Mouse (Mus musculus) cerebellum, postnatal 36 days (tissue): ENCODE measurements around the gene Il31ra.

Experiments
- DNase-seq, 2 experiments: peaks; one replicate each; pipeline ENCODE4 v3.0.0; 2021 to 2022; ENCODE audit warnings: mixed read lengths in 2 of 2

Il31ra gene

DNA sequence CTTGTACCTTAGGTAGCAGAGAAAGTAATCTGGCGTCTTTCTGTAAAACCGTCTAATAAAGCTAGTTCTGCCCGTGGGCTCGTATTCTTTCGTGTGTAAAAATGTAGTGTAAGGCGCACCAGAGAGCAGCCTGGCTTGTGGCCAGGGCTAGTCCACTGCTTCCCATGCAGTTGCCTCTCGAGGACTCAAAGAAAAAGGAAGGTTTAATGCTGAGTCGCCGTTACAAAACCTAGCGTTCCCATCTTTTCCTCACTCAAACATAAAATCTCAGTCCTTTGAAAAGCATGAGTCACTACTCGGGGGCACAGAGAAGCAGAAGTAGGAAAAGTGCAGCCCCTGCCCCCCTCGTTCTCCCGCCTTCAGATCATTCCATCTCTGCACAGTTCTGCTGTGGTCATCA is 87.4 kb downstream of the Il31ra start:
- no peak for DNase-seq

DNA sequence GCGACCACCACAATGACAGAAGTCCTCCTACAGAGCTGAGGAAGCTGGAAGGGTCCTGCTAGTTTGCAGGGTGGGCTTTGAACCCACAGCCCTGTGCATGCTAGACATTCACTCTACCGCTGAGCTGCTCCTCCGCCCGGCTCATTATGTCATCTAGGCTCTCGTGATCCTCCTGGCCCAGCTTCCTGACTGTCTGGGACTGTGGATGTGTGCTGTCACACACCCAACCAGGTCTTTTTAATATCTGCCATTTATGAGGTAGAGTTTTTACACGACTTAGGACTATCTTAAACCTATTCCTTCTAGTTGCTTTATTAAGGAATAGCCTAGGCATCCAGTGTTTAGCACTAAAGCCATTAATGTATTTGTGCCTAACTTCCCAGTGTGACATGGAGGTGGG is 88.7 kb downstream of the Il31ra start:
- DNase-seq, result no peak

DNA sequence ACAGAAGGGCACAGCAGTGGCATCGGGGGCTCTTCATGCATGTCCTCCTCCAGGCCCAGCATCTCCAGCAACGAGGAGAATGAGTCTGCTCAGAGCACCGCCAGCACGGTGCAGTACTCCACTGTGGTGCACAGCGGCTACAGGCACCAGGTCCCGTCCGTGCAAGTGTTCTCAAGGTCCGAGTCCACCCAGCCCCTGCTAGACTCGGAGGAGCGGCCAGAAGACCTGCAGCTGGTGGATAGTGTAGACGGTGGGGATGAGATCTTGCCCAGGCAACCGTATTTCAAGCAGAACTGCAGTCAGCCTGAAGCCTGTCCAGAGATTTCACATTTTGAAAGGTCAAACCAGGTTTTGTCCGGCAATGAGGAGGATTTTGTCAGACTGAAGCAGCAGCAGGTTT is 90.3 kb downstream of the Il31ra start:
- no peak for DNase-seq

DNA sequence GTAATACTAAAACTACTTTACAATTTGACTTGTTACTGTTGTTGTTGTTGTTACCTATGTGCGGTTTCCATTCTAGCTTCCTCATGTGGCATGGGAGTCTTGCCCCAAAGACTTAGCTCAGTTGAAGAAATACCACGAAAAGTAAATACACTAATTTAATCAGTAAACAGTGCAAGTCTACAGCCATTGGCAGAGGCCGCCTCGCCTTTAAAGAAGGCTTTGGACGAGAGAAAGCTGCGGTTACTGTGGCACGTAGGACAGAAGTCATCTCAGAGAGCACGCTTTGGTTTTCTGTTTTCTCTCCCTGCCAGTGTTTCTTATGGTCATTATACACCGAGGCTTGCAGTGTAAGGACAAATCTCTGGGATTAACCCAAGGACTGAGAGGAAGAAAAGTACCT is 93.7 kb downstream of the Il31ra start:
- no peak for DNase-seq

DNA sequence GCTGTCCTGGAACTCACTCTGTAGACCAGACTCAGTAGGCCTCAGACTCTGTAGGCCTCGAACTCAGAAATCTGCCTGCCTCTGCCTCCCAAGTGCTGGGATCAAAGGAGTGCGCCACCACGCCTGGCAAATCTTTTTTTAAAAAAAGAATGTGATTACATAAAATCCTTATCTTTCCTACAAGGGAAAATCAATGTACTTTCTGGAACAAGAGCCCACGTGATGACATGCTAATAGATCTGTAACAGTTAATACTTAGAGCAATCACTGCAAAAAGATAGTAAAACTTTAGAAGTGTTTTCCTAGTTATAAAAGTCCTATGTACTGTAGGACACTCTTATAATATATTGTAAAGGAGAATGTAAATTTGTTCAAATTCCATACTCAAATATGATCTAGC is 94.1 kb downstream of the Il31ra start:
- DNase-seq, result no peak

DNA sequence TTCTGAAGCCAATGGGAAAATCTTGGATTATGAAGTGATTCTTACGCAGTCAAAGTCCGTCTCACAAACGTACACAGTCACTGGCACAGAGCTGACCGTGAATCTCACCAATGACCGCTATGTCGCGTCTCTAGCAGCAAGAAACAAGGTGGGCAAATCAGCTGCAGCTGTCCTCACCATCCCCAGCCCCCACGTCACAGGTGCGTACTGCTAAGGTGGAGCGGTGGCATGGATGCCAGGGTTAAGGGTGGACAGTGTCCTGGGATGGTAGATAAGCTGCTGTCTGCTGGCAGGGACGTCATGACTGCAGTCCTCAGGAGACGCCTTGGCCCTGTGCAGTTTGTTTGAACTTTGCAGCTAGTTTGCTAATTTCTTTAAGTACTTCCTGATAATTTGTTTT is 99.6 kb downstream of the Il31ra start:
- no peak for DNase-seq

DNA sequence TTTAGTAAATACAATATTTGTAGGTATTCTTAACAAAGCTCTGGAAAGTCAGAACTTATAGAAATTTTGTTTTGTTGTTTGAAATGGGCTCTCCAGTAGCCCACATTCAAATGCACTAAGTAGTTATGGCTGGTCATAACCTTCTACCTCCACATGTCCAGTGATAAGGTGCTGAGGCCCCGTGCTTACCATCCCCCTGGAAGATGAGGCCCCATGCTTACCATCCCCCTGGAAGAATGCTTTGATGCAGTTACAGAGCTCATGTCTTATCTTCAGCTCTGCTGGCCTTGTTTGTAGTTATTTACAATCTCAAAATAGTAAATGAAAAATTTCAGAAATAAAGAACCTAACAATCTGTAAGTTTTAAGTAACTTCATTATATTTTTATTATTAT is 101.9 kb downstream of the Il31ra start:
- DNase-seq, result no peak

DNA sequence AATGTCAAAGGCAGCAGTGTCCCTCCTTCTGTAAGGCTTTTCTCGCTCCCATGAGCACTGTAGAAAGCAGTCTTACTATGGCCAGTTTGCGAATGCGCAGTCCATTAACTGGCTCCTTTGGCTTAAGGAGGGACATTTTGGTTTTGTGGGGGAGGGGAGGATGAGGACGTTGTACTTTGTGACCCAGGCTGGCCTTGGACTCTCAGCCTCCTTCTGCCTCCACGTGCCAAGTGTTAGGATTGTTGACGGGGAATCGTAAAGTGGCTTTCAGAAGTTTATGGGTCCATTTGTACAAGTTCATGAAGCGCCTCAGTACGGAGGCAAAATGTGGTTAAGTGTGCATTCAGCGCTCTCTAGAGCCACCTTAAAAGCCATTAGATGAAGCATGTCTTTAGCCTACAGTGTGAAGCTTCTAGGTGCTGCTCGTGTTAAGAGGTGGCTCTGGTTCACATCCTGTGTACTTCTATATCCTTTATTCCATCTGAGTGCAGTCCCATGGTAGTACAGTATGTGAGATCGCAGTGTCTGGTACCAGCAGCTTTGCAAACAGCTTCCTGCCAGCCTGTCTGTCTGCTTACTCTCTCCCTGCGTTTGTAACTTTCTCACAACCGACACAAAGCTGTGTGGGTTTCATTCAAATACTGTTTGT is 102.4 kb downstream of the Il31ra start:
- DNase-seq, result no peak

DNA sequence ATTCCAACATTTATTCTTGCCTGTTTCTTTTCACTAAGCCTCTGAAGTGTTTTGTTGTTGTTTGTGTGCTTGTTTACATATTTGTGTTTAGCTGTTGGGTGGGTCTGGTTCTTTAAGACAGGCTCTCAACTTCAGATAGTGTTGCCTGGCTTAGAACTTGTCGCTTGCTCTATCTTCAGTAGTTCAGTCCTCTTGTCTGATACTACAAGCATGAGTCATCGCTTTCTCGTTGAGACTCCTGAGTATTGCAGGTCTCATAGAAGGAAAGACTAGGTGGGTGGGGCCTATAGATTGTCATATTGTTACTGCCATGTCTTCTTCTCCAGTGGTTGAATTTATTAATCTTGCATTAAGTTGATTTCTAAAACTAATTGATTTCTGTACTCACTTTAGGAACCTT is 104.1 kb downstream of the Il31ra start:
- no peak for DNase-seq

DNA sequence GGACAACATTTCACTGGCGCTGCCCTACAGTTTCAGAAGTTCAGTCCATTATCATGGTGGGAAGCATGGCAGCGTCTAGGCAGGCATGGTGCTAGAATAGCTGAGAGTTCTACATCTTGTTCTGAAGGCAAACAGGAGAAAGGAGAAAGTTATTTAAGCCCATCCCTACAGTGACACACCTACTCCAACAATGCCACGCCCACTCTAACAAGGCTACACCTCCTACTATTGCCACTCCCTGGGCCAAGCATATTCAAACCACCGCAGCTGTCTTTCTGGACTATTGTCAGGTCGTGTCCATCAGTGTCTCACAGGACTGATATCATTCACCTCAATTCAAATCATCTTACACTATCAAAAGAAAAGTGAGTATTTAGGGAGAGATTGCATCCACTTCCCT is 107.5 kb downstream of the Il31ra start:
- DNase-seq, result no peak

DNA sequence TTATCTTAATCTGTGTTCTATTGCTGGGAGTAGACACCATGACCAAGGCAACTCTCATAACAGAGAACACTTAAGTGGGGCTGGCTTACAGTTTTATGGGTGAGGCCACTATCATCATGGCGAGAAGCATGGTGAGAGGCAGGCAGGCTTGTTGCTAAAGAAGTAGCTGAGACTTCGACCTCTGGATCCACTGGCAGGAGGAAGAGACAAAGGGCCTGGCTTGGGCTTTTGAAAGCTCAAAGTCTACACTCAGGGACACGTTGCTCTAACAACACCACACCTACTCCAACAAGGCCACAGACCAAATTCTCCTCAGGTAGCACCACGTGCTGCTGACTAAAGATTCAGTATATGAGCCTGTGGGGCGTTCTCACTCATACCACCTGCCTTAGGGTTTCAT is 107.9 kb downstream of the Il31ra start:
- DNase-seq, result no peak

DNA sequence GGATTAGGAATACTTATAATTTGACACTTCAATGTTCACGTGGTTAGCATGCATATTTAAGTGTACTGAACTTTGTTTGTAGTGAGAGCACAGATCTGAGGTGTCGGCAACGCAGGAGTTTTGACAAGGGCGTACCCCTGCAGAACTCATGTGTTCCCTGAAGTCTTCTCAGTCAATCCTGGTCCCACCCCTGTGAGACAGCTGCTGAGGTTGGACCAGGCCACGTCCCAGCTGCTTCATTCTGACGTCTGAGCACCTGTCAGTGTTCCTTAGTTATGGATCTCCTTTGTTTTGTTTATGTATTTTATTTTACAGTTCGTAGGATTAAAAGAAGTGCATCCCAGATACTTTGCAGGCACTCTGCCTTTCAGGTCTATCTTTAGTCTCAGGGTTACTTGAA is 111.1 kb downstream of the Il31ra start:
- DNase-seq, result no peak

DNA sequence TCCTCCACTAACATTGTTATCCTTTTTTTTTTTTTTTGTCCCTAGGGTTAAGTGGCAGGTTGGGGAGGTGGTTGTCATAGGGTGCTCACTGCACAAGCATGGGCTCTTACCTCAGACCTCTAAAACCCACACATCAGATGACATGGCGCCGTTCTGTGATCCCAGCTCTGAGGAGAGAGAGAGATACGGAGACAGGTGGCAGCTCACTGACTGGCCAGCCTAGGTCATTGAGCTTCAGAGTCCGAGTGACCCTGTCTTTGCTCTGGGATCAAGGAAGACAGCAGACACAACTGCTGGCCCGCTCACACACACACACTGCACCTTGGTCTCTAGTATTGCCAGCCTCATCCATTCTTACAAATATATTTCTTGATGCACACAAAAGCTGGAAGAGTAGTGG is 111.6 kb downstream of the Il31ra start:
- DNase-seq, result no peak

DNA sequence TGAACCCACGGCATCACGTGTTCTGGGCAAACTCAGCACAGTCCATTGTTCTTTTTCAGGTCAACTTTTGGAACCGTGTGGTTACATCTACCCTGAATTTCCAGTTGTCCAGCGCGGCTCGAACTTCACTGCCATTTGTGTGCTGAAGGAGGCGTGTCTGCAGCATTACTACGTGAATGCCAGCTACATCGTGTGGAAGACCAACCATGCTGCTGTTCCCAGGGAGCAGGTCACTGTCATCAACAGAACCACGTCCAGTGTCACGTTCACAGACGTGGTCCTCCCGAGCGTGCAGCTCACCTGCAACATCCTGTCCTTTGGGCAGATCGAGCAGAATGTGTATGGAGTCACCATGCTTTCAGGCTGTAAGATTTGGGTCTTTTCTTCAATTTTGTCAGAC is 114.2 kb downstream of the Il31ra start:
- no peak for DNase-seq

DNA sequence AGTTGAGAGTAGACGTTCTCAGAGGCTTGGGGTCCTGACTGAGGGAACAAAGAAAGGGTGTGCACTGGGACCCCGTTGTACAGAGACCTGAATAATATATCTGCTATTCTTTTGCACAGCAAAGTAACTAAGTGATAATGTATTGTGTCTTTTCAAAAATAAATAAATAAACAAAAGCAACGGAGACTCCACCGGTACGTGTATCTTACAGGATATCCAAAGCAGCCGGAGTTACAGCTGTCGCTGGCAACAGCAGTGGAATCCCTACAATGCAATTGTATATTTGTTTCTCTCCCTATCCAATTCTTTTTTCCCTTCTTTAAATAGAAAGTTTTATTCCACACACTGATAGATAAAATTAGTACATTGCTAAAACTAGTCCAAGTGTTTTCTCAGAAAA is 115.1 kb downstream of the Il31ra start:
- DNase-seq, result no peak

DNA sequence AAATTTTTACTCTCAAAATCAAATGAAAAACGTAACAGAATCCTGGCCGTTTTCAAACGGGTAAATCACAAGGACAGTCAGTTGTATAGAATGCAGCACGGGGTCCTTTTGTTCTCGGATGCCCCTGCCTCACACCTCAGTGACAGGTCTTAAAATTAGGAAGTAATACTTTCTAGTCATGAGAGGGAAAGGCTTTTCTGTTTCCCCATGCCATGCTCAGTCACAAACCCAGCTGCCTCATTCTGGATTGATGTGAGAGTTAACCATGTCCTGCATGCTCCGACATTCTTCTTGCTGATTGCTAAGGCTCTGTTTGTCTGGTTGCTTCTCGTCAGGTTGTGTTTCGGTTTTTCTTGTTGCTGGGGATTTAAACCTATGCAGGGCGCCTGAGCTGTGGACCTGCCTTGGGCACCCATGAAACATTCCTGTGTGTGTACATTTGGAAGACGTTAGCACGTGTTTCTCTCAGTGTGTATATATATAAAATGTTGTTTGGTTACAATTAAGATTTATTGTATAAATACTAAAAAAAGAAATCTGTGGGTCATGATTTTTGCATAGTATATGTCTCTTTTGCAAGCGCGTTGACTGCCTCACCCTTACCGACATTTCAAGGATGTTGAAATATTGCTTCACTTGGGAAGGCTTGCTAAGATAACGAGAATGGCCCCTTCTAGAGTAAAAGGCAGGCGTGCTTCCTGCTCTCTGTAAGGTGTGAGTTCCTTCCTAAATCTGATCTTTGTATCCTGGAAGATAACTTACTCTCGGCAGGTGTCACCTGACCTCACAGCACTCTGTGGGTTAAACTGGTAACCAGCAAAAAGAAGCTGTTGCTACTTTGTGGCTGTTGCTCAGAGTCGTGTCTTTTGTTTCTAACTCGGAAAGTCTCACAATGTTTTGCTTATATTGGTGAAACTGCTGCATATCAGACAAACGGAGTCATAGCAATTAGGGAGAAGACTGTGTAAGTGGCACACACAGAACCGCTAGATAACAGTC is 120.1 kb downstream of the Il31ra start:
- no peak for DNase-seq

DNA sequence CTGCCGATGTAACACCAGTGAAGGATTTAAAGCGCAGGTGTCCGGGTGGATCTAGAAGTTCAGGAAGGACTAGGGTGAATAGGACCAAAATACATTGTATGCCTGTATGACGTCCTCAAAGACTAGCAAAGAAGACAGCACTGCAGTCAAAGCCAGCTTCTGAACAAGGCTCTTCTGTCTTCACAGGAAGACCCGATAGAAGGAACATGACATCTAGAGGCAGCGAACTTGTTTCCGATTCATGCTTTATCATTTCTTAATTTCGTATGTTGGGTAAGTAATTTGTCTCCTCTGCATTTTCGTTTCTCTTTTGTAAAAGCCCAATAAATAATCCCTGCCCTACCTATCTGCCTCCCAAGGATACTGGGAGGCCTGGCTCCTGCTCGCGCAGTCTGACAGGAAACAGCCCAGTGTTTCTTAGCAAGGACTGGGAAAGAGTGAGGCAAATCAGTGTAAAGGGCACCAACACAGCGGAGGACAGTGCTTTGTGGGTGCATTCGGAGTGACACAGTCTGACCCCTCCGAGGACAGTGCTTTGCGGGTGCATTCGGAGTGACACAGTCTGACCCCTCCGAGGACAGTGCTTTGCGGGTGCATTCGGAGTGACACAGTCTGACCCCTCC is 121.6 kb downstream of the Il31ra start:
- no peak for DNase-seq

DNA sequence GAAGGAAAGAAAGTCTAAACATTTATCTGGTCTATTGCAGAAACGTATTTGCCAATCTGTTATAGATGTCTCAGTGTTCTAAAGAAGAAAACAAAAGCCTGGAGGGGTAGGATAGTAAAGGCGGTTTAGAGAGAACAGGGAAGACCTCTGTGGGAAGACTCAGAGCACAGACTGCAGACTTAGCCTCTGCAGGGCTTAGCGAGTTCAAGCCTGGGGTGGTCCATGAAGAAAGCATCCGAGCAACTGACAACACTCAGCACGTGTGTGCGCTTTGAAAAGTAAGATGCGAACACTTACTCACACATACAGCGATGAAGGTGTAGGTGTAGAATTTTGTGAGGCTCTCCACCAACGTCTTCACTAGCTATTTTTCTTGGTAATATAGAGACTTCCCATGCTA is 123.0 kb downstream of the Il31ra start:
- DNase-seq, result no peak
